9 mouse cellular contexts compared by ENCODE assay signal in the genomic region with DNA sequence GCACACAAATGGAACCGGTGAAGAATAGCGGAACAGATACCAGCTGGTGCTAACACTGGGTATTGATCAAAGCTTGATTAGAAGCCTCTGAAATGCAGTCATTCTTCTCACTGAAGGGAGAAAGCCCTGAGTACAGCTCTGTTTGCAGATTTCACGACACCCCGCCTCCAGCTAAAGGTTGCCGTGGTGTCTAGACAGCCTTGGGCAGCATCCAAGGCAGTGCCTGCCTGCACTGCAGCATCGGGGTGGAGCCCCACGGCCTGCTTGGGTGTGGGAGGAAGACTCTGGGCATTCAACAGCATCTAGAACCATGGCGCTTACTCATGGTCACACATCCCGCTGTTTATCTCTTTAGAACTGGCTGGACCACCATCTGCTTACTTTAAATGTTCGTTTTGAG. TPM values are rescaled to one million over a fixed set of nuclear protein-coding genes. Genes with fewer than 3 reads are reported as not detected.
DNase-seq lines count a peak whose midpoint lies in the region; ATAC-seq lines count a peak whose summit lies in the region.
"Had no signal": no experiment of that assay in that cellular context is flagged by ENCODE, and none has a peak within 500 bp of the region (broad histone marks: within the 10 kb centered on the region; RNA-seq: fewer than 3 reads in every experiment).

No protein-coding gene starts in this region.

- H3K4me2 ChIP-seq in heart, embryonic 12.5 days, result no peak overlapping the region
- peak overlapping the region; percentile 79 for H3K4me2 ChIP-seq in hindbrain, embryonic 15.5 days
- H3K4me2 ChIP-seq in neural tube, embryonic 13.5 days, result peak overlapping the region; percentile 78
- H3K4me2 ChIP-seq: embryonic facial prominence, embryonic 13.5 days had no signal

- peaks cover 28% of the 10 kb centered on the region for H3K4me1 ChIP-seq in heart, embryonic 12.5 days (replicated peaks)
- peaks cover 52% of the 10 kb centered on the region for H3K4me1 ChIP-seq in hindbrain, embryonic 15.5 days (replicated peaks)
- peaks cover 62% of the 10 kb centered on the region for H3K4me1 ChIP-seq in neural tube, embryonic 13.5 days (replicated peaks)

- no peaks in the 10 kb centered on the region for H3K9me3 ChIP-seq in heart, embryonic 12.5 days (replicated peaks)
- H3K9me3 ChIP-seq in hindbrain, embryonic 15.5 days, result no peaks in the 10 kb centered on the region
- no peaks in the 10 kb centered on the region for H3K9me3 ChIP-seq in neural tube, embryonic 13.5 days
- H3K9me3 ChIP-seq: embryonic facial prominence, embryonic 13.5 days had no signal

- peaks cover 24% of the 10 kb centered on the region for H3K36me3 ChIP-seq in heart, embryonic 12.5 days
- H3K36me3 ChIP-seq in hindbrain, embryonic 15.5 days, result peaks cover 40% of the 10 kb centered on the region
- H3K36me3 ChIP-seq in neural tube, embryonic 13.5 days, result peaks cover 45% of the 10 kb centered on the region

- peak; percentile 33 for DNase-seq in heart, postnatal 4 days
- peak; percentile 64 for DNase-seq in adrenal gland, postnatal 25 days
- DNase-seq in thymus, postnatal 36 days, result no peak
- no peak for DNase-seq in kidney, adult 18-20 months
- DNase-seq in embryo, embryonic 11 days, result no peak

- WGBS in heart, embryonic 12.5 days, result 57% methylated on average over 10 of the region's 10 CpGs
- 36% methylated on average over 10 of the region's 10 CpGs for WGBS in hindbrain, embryonic 15.5 days
- WGBS in neural tube, embryonic 13.5 days, result 49% methylated on average over 10 of the region's 10 CpGs

- H3K9ac ChIP-seq in heart, embryonic 12.5 days, result no peak overlapping the region
- no peak overlapping the region for H3K9ac ChIP-seq in hindbrain, embryonic 15.5 days
- H3K9ac ChIP-seq in neural tube, embryonic 13.5 days, result peak overlapping the region; percentile 17; the same call in 1 of the 2 replicates
- H3K9ac ChIP-seq: embryonic facial prominence, embryonic 13.5 days had no signal

- H3K27me3 ChIP-seq in heart, embryonic 12.5 days (replicated peaks), result peaks cover 4% of the 10 kb centered on the region; the same call in 1 of the 2 replicates
- no peaks in the 10 kb centered on the region for H3K27me3 ChIP-seq in hindbrain, embryonic 15.5 days
- H3K27me3 ChIP-seq in neural tube, embryonic 13.5 days, result peaks cover 6% of the 10 kb centered on the region; the same call in 1 of the 2 replicates

- no peak for ATAC-seq in heart, embryonic 12.5 days (ENCODE audit: insufficient number of reproducible peaks, low FRiP score)
- no peak for ATAC-seq in hindbrain, embryonic 15.5 days (ENCODE audit: low FRiP score, low read depth)
- ATAC-seq in neural tube, embryonic 13.5 days (ENCODE audit: low read depth), result no peak

- no peak overlapping the region for H3K4me3 ChIP-seq in heart, embryonic 12.5 days
- peak overlapping the region; percentile 91 for H3K4me3 ChIP-seq in hindbrain, embryonic 15.5 days
- peak overlapping the region; percentile 67 for H3K4me3 ChIP-seq in neural tube, embryonic 13.5 days
- H3K4me3 ChIP-seq: embryonic facial prominence, embryonic 13.5 days had no signal

- H3K27ac ChIP-seq in heart, embryonic 12.5 days (ENCODE audit: poor library complexity, severe bottlenecking), result no peak overlapping the region
- 0 out of 2 replicates have a peak overlapping the region, but pooled peaks have one; percentile 17 for H3K27ac ChIP-seq in hindbrain, embryonic 15.5 days (replicated peaks)
- peak overlapping the region; percentile 46 for H3K27ac ChIP-seq in neural tube, embryonic 13.5 days (replicated peaks)
- H3K27ac ChIP-seq: embryonic facial prominence, embryonic 13.5 days had no signal

RNA-seq across cellular contexts. Expression of a gene that starts 3.3 kb away (rescaled TPM):
- total RNA-seq in heart, postnatal 4 days (2021), result 10 to 100 TPM; 28.4 to 32.1 TPM
- 128 and 129 TPM in 2 replicates for polyA plus RNA-seq in heart, embryonic 12.5 days (2016; fragmentation: Nextera tagmentation; extraction: Ambion mirVana)
- 56.6 and 75.0 TPM in 2 replicates for total RNA-seq in adrenal gland, postnatal 25 days (2021)
- polyA plus RNA-seq in hindbrain, embryonic 15.5 days (2015; fragmentation: Nextera tagmentation; extraction: Ambion mirVana), result 1,684 and 1,722 TPM in 2 replicates
- polyA plus RNA-seq in neural tube, embryonic 13.5 days (2015; fragmentation: Nextera tagmentation; extraction: Ambion mirVana), result 1,095 and 1,278 TPM in 2 replicates

Comparison
In these comparisons a context has a peak if more than half of its experiments do, and no peak if none do; other contexts are left out.
1. DNase-seq: peak in heart, postnatal 4 days (single experiment) and adrenal gland, postnatal 25 days (single experiment); none in thymus, postnatal 36 days (0 of 2), kidney, adult 18-20 months (single experiment) and embryo, embryonic 11 days (single experiment).